Mouse (Mus musculus): Measurements from ENCODE around the gene Pink1.

The Pink1 gene

GRCm38 (mm10) chr4:138342048-138342447 lies 15.9 kb upstream of the Pink1 start:
- no peak for DNase-seq (ENCODE audit: low spot score)

GRCm38 (mm10) chr4:138341393-138341792 lies 15.3 kb upstream of the Pink1 start:
- DNase-seq (ENCODE audit: low spot score): no peak

GRCm38 (mm10) chr4:138339963-138340362 lies 13.9 kb upstream of the Pink1 start:
- DNase-seq (ENCODE audit: low spot score): peak; percentile 62

- no peak for DNase-seq (ENCODE audit: low spot score)
Observed at GRCm38 (mm10) chr4:138337341-138337740, 11.2 kb upstream of the Pink1 start.

- DNase-seq (ENCODE audit: low spot score): no peak
Observed at GRCm38 (mm10) chr4:138336876-138337275, 10.8 kb upstream of the Pink1 start.

GRCm38 (mm10) chr4:138335648-138336047 lies 9.5 kb upstream of the Pink1 start:
- DNase-seq (ENCODE audit: low spot score): no peak

- no peak for DNase-seq (ENCODE audit: low spot score)
Observed at GRCm38 (mm10) chr4:138335036-138335435, 8.9 kb upstream of the Pink1 start.

- DNase-seq (ENCODE audit: low spot score): no peak
Observed at GRCm38 (mm10) chr4:138333135-138333534, 7.0 kb upstream of the Pink1 start.

GRCm38 (mm10) chr4:138331647-138332046 lies 5.5 kb upstream of the Pink1 start:
- DNase-seq (ENCODE audit: low spot score): no peak

GRCm38 (mm10) chr4:138330264-138330671 lies 4.2 kb upstream of the Pink1 start:
- DNase-seq (ENCODE audit: low spot score): peak; percentile 39

- no peak for DNase-seq (ENCODE audit: low spot score)
Observed at GRCm38 (mm10) chr4:138327891-138328470, 1.9 kb upstream of the Pink1 start.

- peak; percentile 29 for DNase-seq (ENCODE audit: low spot score)
Observed at GRCm38 (mm10) chr4:138327155-138327554, 1.0 kb upstream of the Pink1 start.

- DNase-seq (ENCODE audit: low spot score): peak; percentile 94
Observed at GRCm38 (mm10) chr4:138325466-138326076, 536 bp downstream of the Pink1 start.

GRCm38 (mm10) chr4:138324451-138324850 lies 1.7 kb downstream of the Pink1 start:
- no peak for DNase-seq (ENCODE audit: low spot score)

- no peak for DNase-seq (ENCODE audit: low spot score)
Observed at GRCm38 (mm10) chr4:138323753-138324152, 2.4 kb downstream of the Pink1 start.

GRCm38 (mm10) chr4:138322692-138323091 lies 3.4 kb downstream of the Pink1 start:
- no peak for DNase-seq (ENCODE audit: low spot score)

GRCm38 (mm10) chr4:138321488-138321887 lies 4.6 kb downstream of the Pink1 start:
- no peak for DNase-seq (ENCODE audit: low spot score)

- DNase-seq (ENCODE audit: low spot score): no peak
Observed at GRCm38 (mm10) chr4:138320711-138321110, 5.4 kb downstream of the Pink1 start.

- peak; percentile 91 for DNase-seq (ENCODE audit: low spot score)
Observed at GRCm38 (mm10) chr4:138319508-138319907, 6.6 kb downstream of the Pink1 start.

GRCm38 (mm10) chr4:138318509-138319266 lies 7.4 kb downstream of the Pink1 start:
- peak; percentile 78 for DNase-seq (ENCODE audit: low spot score)

GRCm38 (mm10) chr4:138316369-138316768 lies 9.7 kb downstream of the Pink1 start:
- DNase-seq (ENCODE audit: low spot score): no peak

- DNase-seq (ENCODE audit: low spot score): peak; percentile 36
Observed at GRCm38 (mm10) chr4:138315781-138316180, 10.3 kb downstream of the Pink1 start.

- DNase-seq (ENCODE audit: low spot score): no peak
Observed at GRCm38 (mm10) chr4:138313795-138314194, 12.3 kb downstream of the Pink1 start.
